In genomic region chr1:156521796-156522517, GRCm38 (mm10) we compare ENCODE assay signal across 9 mouse cellular contexts. TPM values are rescaled to one million over a fixed set of nuclear protein-coding genes. Genes with fewer than 3 reads are reported as not detected.
DNase-seq lines count a peak whose midpoint lies in the region; ATAC-seq lines count a peak whose summit lies in the region.
"Had no signal": no experiment of that assay in that cellular context is flagged by ENCODE, and none has a peak within 500 bp of the region (broad histone marks: within the 10 kb centered on the region; RNA-seq: fewer than 3 reads in every experiment).

No protein-coding gene starts in this region.

- no peaks in the 10 kb centered on the region for H3K36me3 ChIP-seq in midbrain, embryonic 16.5 days (ENCODE audit: control insufficient read depth, insufficient read depth, low read length)
- H3K36me3 ChIP-seq in midbrain, embryonic 11.5 days (ENCODE audit: control insufficient read depth, insufficient read depth, low read length) = no peaks in the 10 kb centered on the region
- H3K36me3 ChIP-seq in hindbrain, embryonic 12.5 days = no peaks in the 10 kb centered on the region
- no peaks in the 10 kb centered on the region for H3K36me3 ChIP-seq in limb, embryonic 15.5 days
- H3K36me3 ChIP-seq in splenic B cell, adult 2 months (ENCODE audit: control insufficient read depth, insufficient read depth, low read length, poor library complexity, severe bottlenecking) = no peaks in the 10 kb centered on the region
- H3K36me3 ChIP-seq in heart, embryonic 10.5 days = no peaks in the 10 kb centered on the region
- H3K36me3 ChIP-seq: heart, embryonic 15.5 days had no signal

- no peak for ATAC-seq in midbrain, embryonic 16.5 days
- ATAC-seq in midbrain, embryonic 11.5 days (ENCODE audit: low FRiP score) = no peak
- no peak for ATAC-seq in hindbrain, embryonic 12.5 days (ENCODE audit: low FRiP score)
- no peak for ATAC-seq in limb, embryonic 15.5 days (ENCODE audit: insufficient number of reproducible peaks, low FRiP score, low TSS enrichment, low read depth)

- no peaks in the 10 kb centered on the region for H3K9me3 ChIP-seq in midbrain, embryonic 16.5 days (replicated peaks; ENCODE audit: control insufficient read depth, low read length, poor library complexity, severe bottlenecking)
- H3K9me3 ChIP-seq in midbrain, embryonic 11.5 days (ENCODE audit: control insufficient read depth, low read length) = no peaks in the 10 kb centered on the region
- H3K9me3 ChIP-seq in hindbrain, embryonic 12.5 days (replicated peaks) = no peaks in the 10 kb centered on the region
- no peaks in the 10 kb centered on the region for H3K9me3 ChIP-seq in limb, embryonic 15.5 days
- no peaks in the 10 kb centered on the region for H3K9me3 ChIP-seq in heart, embryonic 10.5 days
- H3K9me3 ChIP-seq: heart, embryonic 15.5 days had no signal

- H3K4me2 ChIP-seq in midbrain, embryonic 16.5 days (ENCODE audit: low read length) = 0 out of 2 replicates have a peak overlapping the region, but pooled peaks have one; percentile 8
- no peak overlapping the region for H3K4me2 ChIP-seq in midbrain, embryonic 11.5 days
- peak overlapping the region; percentile 26 for H3K4me2 ChIP-seq in hindbrain, embryonic 12.5 days (replicated peaks)
- 0 out of 2 replicates have a peak overlapping the region, but pooled peaks have one; percentile 8 for H3K4me2 ChIP-seq in limb, embryonic 15.5 days
- H3K4me2 ChIP-seq: heart, embryonic 15.5 days had no signal

- no peaks in the 10 kb centered on the region for H3K27me3 ChIP-seq in midbrain, embryonic 16.5 days (ENCODE audit: control insufficient read depth, insufficient read depth, low read depth, low read length)
- no peaks in the 10 kb centered on the region for H3K27me3 ChIP-seq in midbrain, embryonic 11.5 days (ENCODE audit: control insufficient read depth, insufficient read depth, low read length)
- H3K27me3 ChIP-seq in hindbrain, embryonic 12.5 days = no peaks in the 10 kb centered on the region
- H3K27me3 ChIP-seq in limb, embryonic 15.5 days = no peaks in the 10 kb centered on the region
- no peaks in the 10 kb centered on the region for H3K27me3 ChIP-seq in splenic B cell, adult 2 months (ENCODE audit: control insufficient read depth, insufficient read depth, low read length, poor library complexity, severe bottlenecking)
- no peaks in the 10 kb centered on the region for H3K27me3 ChIP-seq in heart, embryonic 10.5 days (ENCODE audit: insufficient read depth, poor library complexity, severe bottlenecking)
- H3K27me3 ChIP-seq: heart, embryonic 15.5 days had no signal

- no peaks in the 10 kb centered on the region for H3K4me1 ChIP-seq in midbrain, embryonic 16.5 days (ENCODE audit: control insufficient read depth, insufficient read depth, low read length)
- no peaks in the 10 kb centered on the region for H3K4me1 ChIP-seq in midbrain, embryonic 11.5 days (ENCODE audit: control insufficient read depth, insufficient read depth, low read length)
- peaks cover 5% of the 10 kb centered on the region for H3K4me1 ChIP-seq in hindbrain, embryonic 12.5 days
- no peaks in the 10 kb centered on the region for H3K4me1 ChIP-seq in limb, embryonic 15.5 days
- H3K4me1 ChIP-seq in heart, embryonic 10.5 days = no peaks in the 10 kb centered on the region
- H3K4me1 ChIP-seq: heart, embryonic 15.5 days had no signal

- no peak for DNase-seq in midbrain, embryonic 11.5 days (ENCODE audit: low spot score, missing footprints)
- peak; percentile 70 for DNase-seq in splenic B cell, adult 2 months (ENCODE audit: low read depth, low spot score)
- no peak for DNase-seq in urinary bladder, postnatal 4 days (ENCODE audit: low spot score in 2 of 2)
- DNase-seq in layer of hippocampus, postnatal 14 days (ENCODE audit: low spot score in 2 of 2) = no peak
- DNase-seq in heart, embryonic 10.5 days (ENCODE audit: low spot score) = no peak

- no peak overlapping the region for H3K4me3 ChIP-seq in midbrain, embryonic 16.5 days (ENCODE audit: low read depth, low read length)
- H3K4me3 ChIP-seq in midbrain, embryonic 11.5 days (ENCODE audit: low read depth, low read length) = no peak overlapping the region
- no peak overlapping the region for H3K4me3 ChIP-seq in hindbrain, embryonic 12.5 days
- no peak overlapping the region for H3K4me3 ChIP-seq in limb, embryonic 15.5 days
- no peak overlapping the region for H3K4me3 ChIP-seq in heart, embryonic 10.5 days
- H3K4me3 ChIP-seq: heart, embryonic 15.5 days had no signal

- H3K27ac ChIP-seq in midbrain, embryonic 16.5 days (ENCODE audit: low read length) = no peak overlapping the region
- H3K27ac ChIP-seq in midbrain, embryonic 11.5 days (ENCODE audit: low read depth, low read length) = no peak overlapping the region
- no peak overlapping the region for H3K27ac ChIP-seq in hindbrain, embryonic 12.5 days
- no peak overlapping the region for H3K27ac ChIP-seq in limb, embryonic 15.5 days
- H3K27ac ChIP-seq in heart, embryonic 10.5 days = no peak overlapping the region
- H3K27ac ChIP-seq: heart, embryonic 15.5 days had no signal

- WGBS in midbrain, embryonic 16.5 days = 37% methylated on average over 15 of the region's 15 CpGs
- 57% methylated on average over 15 of the region's 15 CpGs for WGBS in midbrain, embryonic 11.5 days
- WGBS in hindbrain, embryonic 12.5 days = 50% methylated on average over 15 of the region's 15 CpGs
- 53% methylated on average over 15 of the region's 15 CpGs for WGBS in limb, embryonic 15.5 days
- 78% methylated on average over 15 of the region's 15 CpGs for WGBS in heart, embryonic 10.5 days

- H3K9ac ChIP-seq in midbrain, embryonic 16.5 days (ENCODE audit: low read depth, low read length) = no peak overlapping the region
- H3K9ac ChIP-seq in midbrain, embryonic 11.5 days (ENCODE audit: low read length) = no peak overlapping the region
- no peak overlapping the region for H3K9ac ChIP-seq in hindbrain, embryonic 12.5 days
- no peak overlapping the region for H3K9ac ChIP-seq in limb, embryonic 15.5 days
- H3K9ac ChIP-seq: heart, embryonic 15.5 days had no signal

RNA-seq across cellular contexts. Expression of gene Gm10031, which starts 1.9 kb away (rescaled TPM):
- polyA plus RNA-seq in midbrain, embryonic 16.5 days (2015; fragmentation: Nextera tagmentation; extraction: Ambion mirVana) = 0.48 and 0.75 TPM in 2 replicates
- 0.44 and 0.74 TPM in 2 replicates for polyA plus RNA-seq in midbrain, embryonic 11.5 days (2014; fragmentation: Nextera tagmentation; extraction: Ambion mirVana)
- 0.20 and 0.50 TPM in 2 replicates for polyA plus RNA-seq in hindbrain, embryonic 12.5 days (2016; fragmentation: Nextera tagmentation; extraction: Ambion mirVana)
- polyA plus RNA-seq in limb, embryonic 15.5 days (2015; fragmentation: Nextera tagmentation; extraction: Ambion mirVana) = 0.12 and 0.44 TPM in 2 replicates
- 10 to 100 TPM; 44.0 to 49.0 TPM for total RNA-seq in layer of hippocampus, postnatal 14 days (2021)
- polyA plus RNA-seq in heart, embryonic 10.5 days (2016; fragmentation: Nextera tagmentation; extraction: Ambion mirVana) = 0.23 and 0.32 TPM in 2 replicates

RNA-seq across cellular contexts. Expression of gene Abl2, which starts 36.6 kb away (rescaled TPM):
- polyA plus RNA-seq in midbrain, embryonic 16.5 days (2015; fragmentation: Nextera tagmentation; extraction: Ambion mirVana) = 6.7 and 7.0 TPM in 2 replicates
- 4.8 and 4.9 TPM in 2 replicates for polyA plus RNA-seq in midbrain, embryonic 11.5 days (2014; fragmentation: Nextera tagmentation; extraction: Ambion mirVana)
- 6.6 and 7.5 TPM in 2 replicates for polyA plus RNA-seq in hindbrain, embryonic 12.5 days (2016; fragmentation: Nextera tagmentation; extraction: Ambion mirVana)
- 3.6 and 3.9 TPM in 2 replicates for polyA plus RNA-seq in limb, embryonic 15.5 days (2015; fragmentation: Nextera tagmentation; extraction: Ambion mirVana)
- total RNA-seq in layer of hippocampus, postnatal 14 days (2021) = 10 to 100 TPM; 79.8 to 80.3 TPM
- polyA plus RNA-seq in heart, embryonic 10.5 days (2016; fragmentation: Nextera tagmentation; extraction: Ambion mirVana) = 3.3 and 3.8 TPM in 2 replicates

RNA-seq across cellular contexts. Expression of gene Soat1, which starts 47.8 kb away (rescaled TPM):
- 9.9 and 10.1 TPM in 2 replicates for polyA plus RNA-seq in midbrain, embryonic 16.5 days (2015; fragmentation: Nextera tagmentation; extraction: Ambion mirVana)
- 21.4 and 23.6 TPM in 2 replicates for polyA plus RNA-seq in midbrain, embryonic 11.5 days (2014; fragmentation: Nextera tagmentation; extraction: Ambion mirVana)
- 24.4 and 28.2 TPM in 2 replicates for polyA plus RNA-seq in hindbrain, embryonic 12.5 days (2016; fragmentation: Nextera tagmentation; extraction: Ambion mirVana)
- 23.6 and 26.0 TPM in 2 replicates for polyA plus RNA-seq in limb, embryonic 15.5 days (2015; fragmentation: Nextera tagmentation; extraction: Ambion mirVana)
- total RNA-seq in layer of hippocampus, postnatal 14 days (2021) = 10 to 100 TPM; 41.6 to 42.1 TPM
- polyA plus RNA-seq in heart, embryonic 10.5 days (2016; fragmentation: Nextera tagmentation; extraction: Ambion mirVana) = 45.6 and 60.6 TPM in 2 replicates
